Mouse (Mus musculus): ENCODE measurements around the gene Nosip. TPM values are rescaled to one million over a fixed set of nuclear protein-coding genes. Genes with fewer than 3 reads are reported as not detected.
A peak's percentile ranks its signal among the peaks of the same experiment; 100 is the strongest.
"Not testable (repeated sequence)": the region's sequence is repeated elsewhere in the genome, so short reads cannot be mapped to it uniquely, and the experiment has no call there.

Nosip gene
- polyA plus RNA-seq, 1 experiment from 2014 or later: 62.4 TPM

DNA sequence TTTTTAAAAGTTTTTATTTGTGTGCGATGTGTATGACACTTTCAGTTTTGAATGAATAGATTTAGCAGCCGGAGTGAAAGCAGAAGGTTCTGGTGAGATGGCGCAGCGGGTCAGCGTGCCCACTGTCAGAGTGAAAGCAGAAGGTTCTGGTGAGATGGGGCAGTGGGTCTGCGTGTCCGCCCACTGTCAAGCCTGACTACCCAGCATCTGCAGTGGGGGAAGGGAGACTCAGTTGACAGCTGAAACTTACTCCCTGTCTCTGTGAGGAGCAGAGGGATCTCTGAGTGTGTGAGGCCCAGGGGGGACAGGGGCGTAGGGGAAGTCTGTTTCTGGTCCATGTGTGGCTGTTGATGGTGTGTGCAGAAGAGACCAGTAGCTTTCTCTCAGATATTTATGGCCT is 55.3 kb downstream of the Nosip start:
- H3K36me3 ChIP-seq: peaks cover 44% of the 10 kb centered on the region
- H3K4me2 ChIP-seq (replicated peaks): no peak overlapping the region
- H3K4me3 ChIP-seq: no peak overlapping the region
- no peaks in the 10 kb centered on the region for H3K27me3 ChIP-seq
- no peak for ATAC-seq (replicated peaks)
- no peak overlapping the region for H3K9ac ChIP-seq (replicated peaks)
- no peak overlapping the region for H3K27ac ChIP-seq (replicated peaks)
- peaks cover 11% of the 10 kb centered on the region for H3K4me1 ChIP-seq
- no peaks in the 10 kb centered on the region for H3K9me3 ChIP-seq
- 88% methylated on average over 8 of the region's 8 CpGs for WGBS

DNA sequence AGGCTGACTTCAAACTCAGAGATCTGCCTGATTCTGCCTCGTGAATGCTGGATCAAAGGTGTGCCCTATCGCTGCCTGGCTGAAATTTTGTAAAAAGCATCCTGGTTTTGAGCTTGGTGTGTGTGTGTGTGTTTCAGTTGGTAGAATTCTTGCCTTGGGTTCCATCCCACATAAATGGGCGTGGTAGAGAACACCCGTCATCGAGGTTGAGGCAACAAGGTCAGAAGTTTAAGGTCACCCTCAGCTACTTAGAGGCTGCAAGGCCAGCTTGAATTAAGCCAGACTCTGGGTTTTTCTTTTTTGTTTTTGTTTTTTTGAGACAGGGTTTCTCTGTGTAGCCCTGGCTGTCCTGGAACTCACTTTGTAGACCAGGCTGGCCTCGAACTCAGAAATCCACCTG is 56.1 kb downstream of the Nosip start:
- H3K27ac ChIP-seq (replicated peaks): no peak overlapping the region
- H3K27me3 ChIP-seq: no peaks in the 10 kb centered on the region
- no peaks in the 10 kb centered on the region for H3K9me3 ChIP-seq
- H3K4me3 ChIP-seq: no peak overlapping the region
- peaks cover 18% of the 10 kb centered on the region for H3K4me1 ChIP-seq
- WGBS: 96% methylated on average over 6 of the region's 6 CpGs
- peaks cover 51% of the 10 kb centered on the region for H3K36me3 ChIP-seq
- ATAC-seq (replicated peaks): no peak
- no peak overlapping the region for H3K4me2 ChIP-seq (replicated peaks)
- H3K9ac ChIP-seq (replicated peaks): no peak overlapping the region

DNA sequence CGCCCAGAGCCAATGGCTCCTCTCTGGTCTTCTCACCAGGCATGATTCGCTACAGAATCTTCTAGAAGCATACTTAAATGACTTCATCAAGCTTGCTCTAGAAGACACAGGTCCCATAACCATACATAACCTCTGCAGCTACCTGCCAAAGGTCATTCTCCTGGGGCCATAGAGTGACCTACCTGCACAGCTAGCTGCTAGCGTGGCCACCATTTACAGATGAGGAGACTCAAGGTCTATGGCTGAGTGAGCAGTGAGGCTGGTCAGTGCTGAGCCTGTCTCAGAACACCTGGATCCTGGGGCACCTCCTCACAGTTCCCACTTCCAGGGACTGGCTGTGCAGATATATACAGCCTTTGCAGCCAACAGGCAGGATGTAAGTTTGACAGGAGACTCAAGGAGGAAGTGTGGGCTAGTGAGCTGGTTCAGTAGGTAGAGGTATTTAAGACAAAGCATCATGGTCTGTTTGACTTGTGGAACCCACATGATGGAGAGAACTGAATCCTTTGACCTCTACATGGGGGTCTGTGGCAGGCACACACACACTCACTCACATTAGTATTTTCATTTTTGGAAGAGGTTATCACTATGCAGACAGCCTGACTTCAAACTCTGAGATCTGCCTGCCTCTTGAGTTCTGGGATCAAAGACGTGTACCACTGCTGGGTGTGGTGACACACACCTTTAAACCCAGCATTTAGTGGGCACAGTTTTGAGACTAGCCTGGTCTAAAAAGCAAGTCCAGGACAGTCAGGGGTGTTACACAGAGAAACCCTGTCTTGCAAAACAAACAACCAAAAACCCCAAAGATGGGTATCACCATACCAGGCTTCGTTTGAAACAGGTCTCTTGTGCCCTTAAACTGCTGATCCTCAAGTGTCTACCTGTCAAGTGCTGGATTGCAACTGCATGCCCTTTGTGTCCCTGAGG is 57.8 kb downstream of the Nosip start:
- no peaks in the 10 kb centered on the region for H3K9me3 ChIP-seq
- H3K36me3 ChIP-seq: peaks cover 52% of the 10 kb centered on the region
- 82% methylated on average over 5 of the region's 5 CpGs for WGBS
- H3K27me3 ChIP-seq: no peaks in the 10 kb centered on the region
- H3K4me1 ChIP-seq: peaks cover 27% of the 10 kb centered on the region
- no peak for ATAC-seq (replicated peaks)
- no peak overlapping the region for H3K4me2 ChIP-seq (replicated peaks)
- peak overlapping the region; percentile 19; the same call in 1 of the 2 replicates for H3K9ac ChIP-seq (replicated peaks)
- H3K27ac ChIP-seq (replicated peaks): no peak overlapping the region
- no peak overlapping the region for H3K4me3 ChIP-seq

DNA sequence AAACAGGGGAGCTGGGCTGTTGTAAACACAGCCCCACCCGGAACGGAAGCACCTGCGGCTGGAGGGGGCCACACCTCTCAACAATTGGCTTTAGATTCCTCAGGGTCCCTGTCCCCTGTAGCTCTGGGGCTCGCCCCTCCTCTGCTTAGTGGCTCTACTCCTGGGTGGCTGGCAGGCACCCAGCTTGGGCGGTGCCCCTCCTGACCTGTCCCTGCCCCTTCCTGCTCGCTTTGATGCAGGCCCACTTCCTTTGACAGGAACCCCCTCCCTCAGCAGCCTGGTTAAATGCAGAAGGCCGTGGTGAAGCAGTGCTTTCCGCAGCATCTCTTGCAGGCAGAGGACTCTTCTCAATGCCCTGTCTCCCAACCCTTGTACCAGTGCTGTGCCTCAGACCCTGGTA is 59.2 kb downstream of the Nosip start:
- H3K27ac ChIP-seq (replicated peaks): no peak overlapping the region
- no peak overlapping the region for H3K9ac ChIP-seq (replicated peaks)
- ATAC-seq (replicated peaks): no peak
- H3K36me3 ChIP-seq: peaks cover 66% of the 10 kb centered on the region
- H3K4me2 ChIP-seq (replicated peaks): no peak overlapping the region
- peaks cover 37% of the 10 kb centered on the region for H3K4me1 ChIP-seq
- H3K27me3 ChIP-seq: no peaks in the 10 kb centered on the region
- WGBS: 66% methylated on average over 8 of the region's 8 CpGs
- no peak overlapping the region for H3K4me3 ChIP-seq
- no peaks in the 10 kb centered on the region for H3K9me3 ChIP-seq

DNA sequence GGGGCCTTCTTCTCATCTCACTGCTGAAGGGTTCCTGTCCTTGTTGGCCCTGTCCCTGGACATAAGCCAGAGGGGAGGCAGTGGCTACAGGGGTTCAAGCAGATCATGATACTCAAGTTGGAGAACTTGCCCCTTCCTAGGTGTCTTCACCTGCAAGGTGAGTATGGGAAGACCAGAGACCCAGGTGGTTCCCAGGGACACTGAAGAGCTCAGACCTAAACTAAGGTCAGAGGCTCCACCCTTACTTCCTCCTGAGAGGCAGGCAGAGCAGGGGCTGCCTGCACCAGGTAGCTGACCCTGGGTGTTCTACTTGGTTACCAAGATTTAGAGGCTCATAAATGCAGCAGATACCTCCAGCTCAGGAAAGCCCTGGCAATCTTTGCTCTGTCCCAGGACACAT is 59.7 kb downstream of the Nosip start:
- ATAC-seq (replicated peaks): no peak
- no peak overlapping the region for H3K27ac ChIP-seq (replicated peaks)
- peaks cover 43% of the 10 kb centered on the region for H3K4me1 ChIP-seq
- no peak overlapping the region for H3K4me2 ChIP-seq (replicated peaks)
- peaks cover 71% of the 10 kb centered on the region for H3K36me3 ChIP-seq
- H3K4me3 ChIP-seq: no peak overlapping the region
- H3K9ac ChIP-seq (replicated peaks): no peak overlapping the region
- H3K27me3 ChIP-seq: no peaks in the 10 kb centered on the region
- H3K9me3 ChIP-seq: no peaks in the 10 kb centered on the region

DNA sequence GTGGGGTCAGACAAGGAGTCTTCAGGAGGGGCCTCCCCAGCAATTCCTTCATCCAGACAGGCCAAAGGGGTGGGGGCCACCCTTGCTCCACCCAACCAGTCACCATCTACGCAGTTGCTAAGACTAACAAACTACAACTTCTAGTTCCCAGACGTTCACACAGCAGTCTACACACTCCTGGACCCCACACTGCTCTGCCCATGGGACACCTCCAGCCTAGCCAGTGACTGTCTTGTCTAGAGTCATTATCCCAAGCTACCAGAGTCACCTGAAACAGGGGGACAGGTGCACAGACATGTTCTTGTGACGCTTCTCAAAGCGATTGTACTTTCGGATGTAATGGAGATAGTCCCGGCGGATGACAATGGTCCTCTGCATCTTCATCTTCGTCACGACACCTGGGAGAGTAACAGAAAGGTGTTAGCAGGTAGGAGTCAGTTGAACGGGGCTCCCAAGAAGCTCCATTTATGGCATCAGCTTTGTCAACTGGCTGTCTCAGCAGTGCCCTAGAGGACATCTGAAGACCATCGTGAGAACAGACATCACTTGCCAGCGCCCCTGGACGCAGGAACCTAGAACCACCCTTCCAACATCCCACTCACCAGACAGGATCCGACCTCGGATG is 60.4 kb downstream of the Nosip start:
- Histone ChIP-seq H3K4me3 (peak overlapping the region; percentile 74), H3K9me3 (no peaks in the 10 kb centered on the region), H3K36me3 (peaks cover 75% of the 10 kb centered on the region), H3K4me1 (peaks cover 50% of the 10 kb centered on the region), H3K9ac (replicated peaks) (peak overlapping the region; percentile 86), H3K27me3 (no peaks in the 10 kb centered on the region), H3K4me2 (replicated peaks) (peak overlapping the region; percentile 87), H3K27ac (replicated peaks) (no peak overlapping the region)
- WGBS: 88% methylated on average over 15 of the region's 15 CpGs
- no peak for ATAC-seq (replicated peaks)

DNA sequence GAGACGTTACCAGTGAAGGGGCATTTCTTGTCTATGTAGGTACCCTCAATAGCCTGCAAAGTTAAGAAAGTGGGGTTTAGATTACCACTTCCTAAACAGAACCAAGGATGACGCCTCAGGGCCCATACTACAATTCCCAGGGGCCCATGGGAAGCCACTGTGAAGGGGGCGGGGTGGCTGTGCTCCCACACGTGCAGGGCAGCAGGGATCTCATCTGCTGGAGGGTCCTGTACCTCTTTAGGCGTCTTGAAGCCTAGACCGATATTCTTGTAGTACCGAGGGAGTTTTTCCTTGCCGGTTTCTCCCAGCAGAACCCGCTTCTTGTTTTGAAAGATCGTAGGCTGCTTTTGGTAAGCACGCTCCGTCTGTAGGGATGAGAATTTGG is 60.9 kb downstream of the Nosip start:
- H3K4me2 ChIP-seq (replicated peaks): peak overlapping the region; percentile 87
- WGBS: 26% methylated on average over 12 of the region's 12 CpGs
- H3K4me3 ChIP-seq: peak overlapping the region; percentile 74
- no peak for ATAC-seq (replicated peaks)
- H3K9me3 ChIP-seq: no peaks in the 10 kb centered on the region
- no peaks in the 10 kb centered on the region for H3K27me3 ChIP-seq
- peaks cover 72% of the 10 kb centered on the region for H3K36me3 ChIP-seq
- peak overlapping the region; percentile 87 for H3K27ac ChIP-seq (replicated peaks)
- H3K4me1 ChIP-seq: peaks cover 52% of the 10 kb centered on the region
- peak overlapping the region; percentile 86 for H3K9ac ChIP-seq (replicated peaks)

DNA sequence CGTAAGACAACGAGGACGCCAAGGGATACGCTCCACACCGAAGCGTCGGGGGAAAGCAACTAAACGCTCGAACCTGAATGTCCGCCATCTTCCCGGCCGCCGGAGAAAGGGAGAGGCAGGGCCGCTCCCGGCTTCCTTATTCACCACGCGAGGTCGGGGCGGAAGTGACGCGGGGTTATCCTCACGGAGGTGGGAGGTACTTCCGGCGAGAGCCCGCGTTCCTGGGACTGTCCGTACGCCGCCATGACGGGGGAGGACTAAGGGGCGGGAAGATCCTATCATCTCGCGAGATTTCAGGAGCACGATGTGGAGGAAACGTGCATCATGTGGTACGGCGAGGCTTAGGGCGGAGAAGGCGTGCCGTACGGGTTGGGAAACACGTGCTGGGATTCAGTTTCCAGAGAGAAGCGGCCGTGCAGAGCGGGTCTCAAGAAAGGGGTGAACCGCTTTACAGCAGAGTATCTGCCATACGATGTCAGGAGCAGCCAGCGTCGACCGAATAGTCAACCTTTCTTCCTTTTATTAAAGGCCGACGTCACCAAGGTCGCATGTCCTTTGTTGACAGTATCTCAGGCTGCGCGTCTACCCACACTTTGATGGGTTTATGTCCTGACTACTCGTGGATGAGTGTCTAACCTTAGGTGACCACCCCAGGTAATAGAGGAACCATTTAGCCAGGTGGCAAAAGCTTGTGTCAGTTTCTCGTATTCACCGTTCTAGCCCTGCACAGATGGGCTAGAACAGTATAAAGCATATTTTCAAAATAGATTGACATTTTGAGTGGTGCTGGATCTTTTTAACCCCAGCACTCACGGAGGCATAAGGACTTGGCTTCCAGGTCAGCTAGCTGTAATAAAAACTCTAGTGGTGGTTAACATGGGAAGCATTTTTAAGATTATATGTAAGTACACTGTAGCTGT is 62.3 kb downstream of the Nosip start, which contains the start of gene Rps11:
Rps11 (minus strand) TSS at position 216 of the 920 bp plus-strand sequence.
- no peaks in the 10 kb centered on the region for H3K9me3 ChIP-seq
- peaks cover 55% of the 10 kb centered on the region for H3K4me1 ChIP-seq
- H3K4me3 ChIP-seq: peak within 1 kb of the TSS; percentile 74
- WGBS: under 1% methylated on average over 59 of the region's 59 CpGs
- peak within 1 kb of the TSS; percentile 86 for H3K9ac ChIP-seq (replicated peaks)
- H3K4me2 ChIP-seq (replicated peaks): peak within 1 kb of the TSS; percentile 87
- ATAC-seq (replicated peaks): peak; percentile 83
- H3K36me3 ChIP-seq: peaks cover 62% of the 10 kb centered on the region
- no peaks in the 10 kb centered on the region for H3K27me3 ChIP-seq
- peak within 1 kb of the TSS; percentile 87 for H3K27ac ChIP-seq (replicated peaks)

DNA sequence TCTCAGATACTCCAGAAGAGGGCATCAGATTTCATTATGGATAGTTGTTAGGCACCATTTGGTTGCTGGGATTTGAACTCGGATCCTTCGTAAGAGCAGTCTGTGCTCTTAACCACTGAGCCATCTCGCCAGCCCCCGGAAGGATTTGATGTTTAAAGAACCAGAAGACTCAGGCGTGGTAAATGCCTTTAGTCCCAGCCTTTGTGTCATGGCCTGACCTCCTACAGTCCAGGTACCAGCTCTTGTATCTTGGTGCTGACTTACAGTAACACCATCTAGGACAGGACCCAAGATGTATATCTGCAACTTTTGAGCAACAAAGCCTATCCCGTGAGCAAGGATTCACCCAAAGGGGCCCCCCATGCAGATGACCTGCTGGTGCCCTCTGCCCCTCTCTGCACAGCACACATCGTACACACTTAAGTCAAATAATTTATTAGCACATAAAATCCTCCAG is 62.9 kb downstream of the Nosip start:
- no peaks in the 10 kb centered on the region for H3K9me3 ChIP-seq
- H3K9ac ChIP-seq (replicated peaks): peak overlapping the region; percentile 17; the same call in 1 of the 2 replicates
- peaks cover 55% of the 10 kb centered on the region for H3K36me3 ChIP-seq
- peaks cover 61% of the 10 kb centered on the region for H3K4me1 ChIP-seq
- no peaks in the 10 kb centered on the region for H3K27me3 ChIP-seq
- no peak for ATAC-seq (replicated peaks)
- WGBS: 21% methylated on average over 7 of the region's 7 CpGs
- H3K4me2 ChIP-seq (replicated peaks): peak overlapping the region; percentile 43; the same call in 1 of the 2 replicates
- peak overlapping the region; percentile 74; the same call in 1 of the 2 replicates for H3K4me3 ChIP-seq
- peak overlapping the region; percentile 85 for H3K27ac ChIP-seq (replicated peaks)

DNA sequence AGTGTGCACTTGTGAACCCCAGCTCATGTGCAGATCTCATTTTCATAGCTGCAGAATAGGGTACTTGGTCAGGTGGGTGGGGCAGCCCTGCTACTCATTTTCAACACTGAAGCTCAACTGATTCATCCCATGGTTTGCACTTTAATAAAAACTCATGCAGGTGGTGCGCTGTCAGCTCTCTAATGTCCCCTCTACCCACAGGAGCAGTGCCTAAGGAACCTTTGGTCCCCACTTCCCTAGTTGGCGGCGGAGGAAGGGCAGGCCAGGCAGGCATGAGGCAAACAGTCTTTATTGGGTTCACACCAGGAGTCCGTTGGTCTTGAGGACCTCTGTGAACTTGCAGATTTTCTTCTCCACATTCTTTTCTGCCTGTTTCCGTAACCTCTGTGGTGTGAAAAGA is 63.4 kb downstream of the Nosip start:
- not testable (repeated sequence) for H3K4me2 ChIP-seq (replicated peaks); H3K27me3 ChIP-seq; ATAC-seq (replicated peaks); H3K9me3 ChIP-seq; H3K9ac ChIP-seq (replicated peaks)
- peaks cover 51% of the 10 kb centered on the region for H3K36me3 ChIP-seq
- peak overlapping the region; percentile 4; the same call in 1 of the 2 replicates for H3K4me3 ChIP-seq
- WGBS: 59% methylated on average over 5 of the region's 5 CpGs
- H3K4me1 ChIP-seq: peaks cover 61% of the 10 kb centered on the region
- H3K27ac ChIP-seq (replicated peaks): peak overlapping the region; percentile 85

DNA sequence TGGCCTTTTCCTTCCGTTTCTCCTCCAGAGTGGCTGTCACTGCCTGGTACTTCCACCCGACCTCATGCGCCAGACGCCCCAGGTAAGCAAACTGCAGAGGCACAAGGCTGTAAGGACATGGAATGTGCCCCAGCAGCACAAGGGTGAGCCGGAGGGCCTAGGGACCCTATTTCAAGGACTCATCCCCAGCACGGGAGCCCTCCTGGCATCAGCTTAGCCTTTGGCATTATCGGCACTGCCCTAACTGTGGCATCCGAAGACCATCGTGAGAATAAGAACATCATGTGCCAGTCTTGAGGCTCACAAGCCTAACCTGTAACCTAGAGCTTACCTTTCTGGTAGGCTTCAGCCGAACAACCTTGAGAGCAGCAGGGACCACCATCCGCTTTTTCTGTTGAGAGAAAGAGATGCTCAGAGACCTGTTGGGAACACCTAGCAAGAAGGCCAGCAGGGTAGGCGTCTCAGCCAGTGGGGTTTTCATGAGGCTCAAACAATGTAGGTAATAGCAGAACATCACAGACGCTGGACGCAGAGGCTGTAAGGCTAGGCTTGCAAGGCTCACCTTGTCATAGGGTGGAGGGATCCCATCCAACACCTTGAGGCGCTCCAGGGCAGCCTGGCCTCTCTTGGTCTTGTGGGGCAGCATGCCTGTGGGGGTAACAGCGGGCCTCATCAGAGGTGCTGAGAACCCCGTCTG is 64.1 kb downstream of the Nosip start:
- no peak for ATAC-seq (replicated peaks)
- peaks cover 61% of the 10 kb centered on the region for H3K4me1 ChIP-seq
- H3K4me3 ChIP-seq: peak overlapping the region; percentile 78
- H3K27ac ChIP-seq (replicated peaks): peak overlapping the region; percentile 86
- no peaks in the 10 kb centered on the region for H3K9me3 ChIP-seq
- no peaks in the 10 kb centered on the region for H3K27me3 ChIP-seq
- WGBS: 74% methylated on average over 17 of the region's 17 CpGs
- peak overlapping the region; percentile 98 for H3K9ac ChIP-seq (replicated peaks)
- H3K4me2 ChIP-seq (replicated peaks): peak overlapping the region; percentile 73; the same call in 1 of the 2 replicates
- peaks cover 44% of the 10 kb centered on the region for H3K36me3 ChIP-seq
